Mouse (Mus musculus): ENCODE measurements around the gene Mxi1. TPM values are rescaled to one million over a fixed set of nuclear protein-coding genes. Genes with fewer than 3 reads are reported as not detected.

Mxi1 gene
- polyA plus RNA-seq, 1 experiment from 2014 or later: 37.2 TPM

GRCm38 (mm10) chr19:53424629-53425028, 114.3 kb downstream of the Mxi1 start:
- WGBS: 79% methylated on average over 18 of the region's 18 CpGs
- H3K4me1 ChIP-seq (ENCODE audit: control insufficient read depth, insufficient read depth, low read length): peaks cover 7% of the 10 kb centered on the region; the same call in 1 of the 2 replicates
- H3K4me3 ChIP-seq (ENCODE audit: low read depth, low read length): no peak overlapping the region
- ATAC-seq: no peak
- H3K4me2 ChIP-seq (ENCODE audit: low read length): no peak overlapping the region
- H3K9me3 ChIP-seq (replicated peaks; ENCODE audit: control insufficient read depth, low read length, poor library complexity, severe bottlenecking): no peaks in the 10 kb centered on the region
- H3K27ac ChIP-seq (ENCODE audit: low read length): no peak overlapping the region
- H3K9ac ChIP-seq (ENCODE audit: low read depth, low read length): no peak overlapping the region
- H3K27me3 ChIP-seq (ENCODE audit: control insufficient read depth, insufficient read depth, low read depth, low read length): no peaks in the 10 kb centered on the region; the same call in 1 of the 2 replicates
- H3K36me3 ChIP-seq (ENCODE audit: control insufficient read depth, insufficient read depth, low read length): no peaks in the 10 kb centered on the region

Other genes with a start within 250 kb of the Mxi1 start
- 31.9 and 35.7 TPM in 2 replicates for gene Add3, start 170.1 kb upstream of the Mxi1 start, polyA plus RNA-seq (2015; fragmentation: Nextera tagmentation; extraction: Ambion mirVana)
- gene Gm10197, start 61.2 kb downstream of the Mxi1 start, polyA plus RNA-seq (2015; fragmentation: Nextera tagmentation; extraction: Ambion mirVana): not detected in 2 replicates
- 31.2 and 32.2 TPM in 2 replicates for gene Smndc1, start 80.1 kb downstream of the Mxi1 start, polyA plus RNA-seq (2015; fragmentation: Nextera tagmentation; extraction: Ambion mirVana)
- gene Dusp5, start 218.6 kb downstream of the Mxi1 start, polyA plus RNA-seq (2015; fragmentation: Nextera tagmentation; extraction: Ambion mirVana): 2.2 and 3.0 TPM in 2 replicates

All from midbrain, embryonic 16.5 days (tissue).